Mouse (Mus musculus) activated CD4-positive, CD25-positive, alpha-beta regulatory T cell, adult 4 months (primary cell): Measurements from ENCODE around the gene Rmnd1. TPM values are rescaled to one million over a fixed set of nuclear protein-coding genes. Genes with fewer than 3 reads are reported as not detected.

Experiments used
- polyA plus RNA-seq, 2 experiments: library from polyadenylated mRNA; unstranded; fragments of 100-300 nt; shearing (Covaris generic); gene quantifications; one replicate each; pipeline ENCODE4 v1.2.1; 2017

Rmnd1 gene
- polyA plus RNA-seq, 2 experiments from 2014 or later, result 34.0 to 47.7 TPM

Other genes with a start within 250 kb of the Rmnd1 start
- gene Akap12, start 166.0 kb downstream of the Rmnd1 start, polyA plus RNA-seq, result 1 to 10 TPM; 9.0 to 9.2 TPM
- 10 to 100 TPM in 1 of 2 experiments, 1 to 10 TPM in 1; 9.9 to 11.3 TPM for gene Zbtb2, start 44.3 kb downstream of the Rmnd1 start, polyA plus RNA-seq
- 10 to 100 TPM; 30.8 to 39.0 TPM for gene Armt1, start 79 bp upstream of the Rmnd1 start, polyA plus RNA-seq
- not detected for gene Ccdc170, start 50.1 kb upstream of the Rmnd1 start, polyA plus RNA-seq
- 1 to 10 TPM in 1 of 2 experiments, under 1 TPM in 1; 0.68 to 7.2 TPM for gene Esr1, start 179.2 kb upstream of the Rmnd1 start, polyA plus RNA-seq